Mouse (Mus musculus) gastrocnemius, postnatal 4 days (tissue): Measurements from ENCODE around the gene Ppp1r15b. TPM values are rescaled to one million over a fixed set of nuclear protein-coding genes. Genes with fewer than 3 reads are reported as not detected.

Experiments
- DNase-seq, 2 experiments: peaks; one replicate each; pipeline ENCODE4 v3.0.0; 2021 to 2022; ENCODE audit warnings: low spot score in 2 of 2, mixed read lengths in 2 of 2
- long read RNA-seq, 2 experiments: library from polyadenylated mRNA; stranded (forward); transcript quantifications; one replicate each; pipeline ENCODE4 v2.0.0; 2021
- total RNA-seq, 2 experiments: library from RNA; stranded (reverse); gene quantifications; 2 replicates each; pipeline ENCODE4 v1.2.3; 2021

Ppp1r15b gene
- 10 to 100 TPM; 46.0 to 49.1 TPM for total RNA-seq
- long read RNA-seq, experiment 1, full-length matches to known transcripts, result 35 of 43 reads
- long read RNA-seq, experiment 1, partial matches to known transcripts, result 0 of 43 reads
- long read RNA-seq, experiment 1, other reads (novel, unspliced or antisense), result 8 of 43 reads
- long read RNA-seq, experiment 2, full-length matches to known transcripts, result 38 of 42 reads
- long read RNA-seq, experiment 2, partial matches to known transcripts, result 0 of 42 reads
- long read RNA-seq, experiment 2, other reads (novel, unspliced or antisense), result 4 of 42 reads

DNA sequence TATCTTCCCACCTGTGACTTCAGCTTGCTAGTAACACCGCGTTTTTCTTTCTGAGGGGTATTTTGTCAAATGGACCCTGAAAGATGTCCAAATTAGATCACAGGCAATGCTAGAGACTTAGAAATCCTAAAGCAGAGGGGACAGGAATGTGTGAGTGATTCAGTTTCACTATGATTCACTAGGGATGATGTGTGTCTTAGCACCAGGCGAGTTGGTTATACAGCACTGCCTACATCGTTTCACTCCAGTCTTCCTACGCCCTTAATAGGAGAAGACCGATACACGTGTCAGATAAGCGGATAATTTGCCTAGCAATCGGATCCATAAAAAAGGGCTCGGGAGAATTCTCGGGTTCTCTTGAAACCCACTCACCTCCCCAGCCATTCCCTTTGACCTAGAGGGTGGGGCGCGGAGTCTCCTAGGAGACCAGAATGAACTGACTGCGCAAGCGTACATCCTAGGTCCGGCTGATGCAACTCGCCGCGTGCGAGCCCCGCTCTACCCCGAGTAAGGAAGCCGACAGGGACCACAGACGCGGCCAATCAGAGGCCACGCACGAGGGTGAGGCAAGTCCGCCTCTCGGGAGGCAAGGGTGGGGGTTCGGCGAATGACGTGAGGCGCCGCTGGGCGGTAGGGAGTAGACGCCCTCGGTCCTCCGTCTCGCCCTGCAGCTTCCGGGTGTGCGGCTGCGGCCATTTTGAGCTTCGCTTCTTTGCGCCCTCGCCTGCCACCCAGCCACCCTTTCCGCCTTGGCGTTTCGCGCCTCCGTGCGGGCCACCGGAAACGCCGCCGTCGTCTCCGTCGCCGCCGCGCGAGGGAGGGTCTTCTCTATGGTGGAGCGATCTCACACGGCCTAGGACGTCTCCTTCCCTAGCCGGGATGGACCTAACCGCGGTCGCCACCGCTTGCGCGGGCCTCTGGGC, at the start of gene Ppp1r15b:
Ppp1r15b (plus strand) TSS at position 506 of the 923 bp plus-strand sequence.
- DNase-seq, result peak; percentile 93 to 98

DNA sequence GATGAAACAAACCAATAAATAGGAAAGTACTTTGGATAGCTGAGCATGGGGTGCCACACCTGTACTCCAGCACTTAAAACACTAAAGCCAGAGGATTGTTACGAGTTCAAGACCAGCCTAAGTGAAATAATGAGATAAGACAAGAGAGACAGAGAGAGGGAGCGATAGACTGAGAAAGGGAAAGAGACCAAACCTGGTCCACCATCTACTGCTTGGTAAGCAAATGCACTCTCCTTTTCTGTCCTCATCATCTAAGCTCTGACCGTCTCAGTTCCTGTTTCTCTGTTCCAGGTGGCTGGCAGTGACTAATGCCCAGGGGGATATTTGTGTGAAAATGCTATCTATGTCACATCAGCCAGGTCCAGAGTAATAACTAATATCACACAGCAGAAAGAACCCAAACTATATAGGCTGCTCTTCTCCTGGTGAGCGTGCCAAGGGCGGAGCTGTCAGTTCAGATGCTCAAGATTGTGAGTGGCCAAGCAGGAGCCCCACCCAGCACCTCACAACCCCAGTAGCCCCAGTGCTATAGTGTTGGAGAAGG, 47.9 kb upstream of the Ppp1r15b start:
- no peak for DNase-seq

DNA sequence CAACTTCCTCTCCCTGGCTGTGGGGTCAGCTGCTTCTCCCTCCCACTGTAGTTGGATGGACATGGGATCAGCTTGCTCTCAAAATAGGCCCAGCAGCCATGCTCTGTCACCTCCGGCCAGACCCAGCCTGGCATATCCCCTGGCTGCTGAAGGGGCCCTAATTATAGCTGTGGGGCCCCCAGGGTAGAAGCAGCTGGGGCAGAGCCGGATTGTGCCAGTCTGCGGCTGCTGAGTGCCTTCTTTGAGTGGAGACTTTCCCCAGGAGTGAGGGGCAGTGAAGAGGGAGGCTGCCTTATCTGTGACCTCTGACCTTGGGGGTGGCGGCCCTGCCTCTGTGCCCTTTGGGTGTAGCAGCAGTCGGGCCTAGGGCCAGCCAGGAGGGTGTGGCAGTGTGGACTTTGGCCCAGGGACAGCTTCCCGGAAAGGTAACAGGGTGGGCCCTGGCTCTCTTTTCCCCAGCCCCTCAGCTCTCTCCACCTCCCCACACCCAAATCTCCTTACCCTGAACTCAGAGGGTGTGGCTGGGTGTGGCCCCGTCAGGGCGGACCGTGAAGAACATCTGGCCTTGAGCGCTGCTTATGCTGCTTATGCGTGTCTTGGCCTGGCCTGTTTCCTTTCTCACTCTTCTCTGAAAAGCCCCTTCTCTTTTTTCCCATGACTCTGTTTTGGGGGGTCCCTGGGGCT, 46.9 kb upstream of the Ppp1r15b start:
- no peak for DNase-seq

DNA sequence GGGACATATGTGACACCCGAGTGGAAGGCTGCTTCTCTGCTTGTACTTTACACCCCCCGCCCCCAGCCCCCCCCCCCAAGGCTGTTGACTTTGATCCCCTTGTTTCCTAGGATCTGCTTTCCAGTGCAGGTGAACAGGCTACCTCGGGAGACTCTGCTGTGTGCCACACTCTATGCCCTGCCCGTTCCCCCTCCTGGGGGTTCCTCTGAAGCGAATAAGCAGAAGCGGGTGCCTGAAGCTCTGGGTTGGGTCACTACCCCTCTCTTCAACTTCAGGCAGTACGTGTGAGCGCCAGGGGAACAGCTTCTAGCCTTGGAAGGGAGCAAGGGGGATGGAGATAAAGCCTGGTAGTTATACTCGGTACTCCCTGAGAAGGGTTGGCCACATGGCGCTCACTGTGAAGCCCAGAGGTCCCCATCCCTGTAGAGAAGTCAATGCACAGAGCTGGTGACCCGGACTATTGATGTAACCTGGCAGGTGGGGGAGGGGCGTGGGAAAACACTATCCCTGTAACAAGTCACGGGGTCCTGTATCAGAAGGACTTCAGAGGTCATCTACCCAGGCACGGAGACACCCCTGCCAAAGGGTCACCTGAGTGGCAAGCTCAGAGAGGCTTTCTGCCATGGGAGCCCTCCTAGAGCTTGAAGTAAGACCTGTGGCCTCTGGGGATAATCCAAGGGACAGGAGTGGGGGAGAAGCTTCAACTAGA, 46.1 kb upstream of the Ppp1r15b start:
- no peak for DNase-seq

DNA sequence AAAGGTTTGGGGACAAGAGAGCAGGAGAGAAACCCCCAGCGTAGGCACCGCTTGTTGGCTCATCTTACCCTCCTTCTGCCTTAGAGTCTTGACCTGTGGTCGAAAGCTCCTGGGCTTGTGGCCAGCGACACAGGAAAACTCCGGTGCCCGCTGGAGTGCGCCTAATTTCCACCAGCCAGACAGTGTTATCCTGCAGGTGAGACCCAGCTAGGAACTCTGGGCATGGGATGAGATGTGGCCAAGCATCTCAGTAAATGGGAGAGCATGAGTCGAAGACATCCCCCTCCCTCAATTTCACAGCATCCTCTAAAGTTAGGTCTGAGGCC, 45.6 kb upstream of the Ppp1r15b start:
- no peak for DNase-seq

DNA sequence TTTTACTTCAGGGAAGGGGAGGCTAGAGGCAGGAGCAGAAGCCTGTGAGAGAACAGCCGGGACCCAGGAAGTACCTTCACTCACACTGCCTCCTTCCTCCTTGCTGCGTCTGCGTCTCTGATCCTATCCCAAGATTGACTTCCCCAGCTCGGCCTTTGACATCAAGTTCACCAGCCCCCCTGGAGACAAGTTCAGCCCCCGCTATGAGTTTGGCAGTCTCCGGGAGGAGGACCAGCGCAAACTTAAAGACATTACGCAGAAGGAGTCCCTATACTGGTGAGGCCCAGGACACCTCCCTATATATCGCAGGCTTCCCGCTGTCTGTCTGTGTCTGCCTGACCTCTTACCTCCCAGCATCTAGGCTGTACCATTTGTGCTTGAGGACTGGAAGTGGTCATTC, 44.1 kb upstream of the Ppp1r15b start:
- no peak for DNase-seq

DNA sequence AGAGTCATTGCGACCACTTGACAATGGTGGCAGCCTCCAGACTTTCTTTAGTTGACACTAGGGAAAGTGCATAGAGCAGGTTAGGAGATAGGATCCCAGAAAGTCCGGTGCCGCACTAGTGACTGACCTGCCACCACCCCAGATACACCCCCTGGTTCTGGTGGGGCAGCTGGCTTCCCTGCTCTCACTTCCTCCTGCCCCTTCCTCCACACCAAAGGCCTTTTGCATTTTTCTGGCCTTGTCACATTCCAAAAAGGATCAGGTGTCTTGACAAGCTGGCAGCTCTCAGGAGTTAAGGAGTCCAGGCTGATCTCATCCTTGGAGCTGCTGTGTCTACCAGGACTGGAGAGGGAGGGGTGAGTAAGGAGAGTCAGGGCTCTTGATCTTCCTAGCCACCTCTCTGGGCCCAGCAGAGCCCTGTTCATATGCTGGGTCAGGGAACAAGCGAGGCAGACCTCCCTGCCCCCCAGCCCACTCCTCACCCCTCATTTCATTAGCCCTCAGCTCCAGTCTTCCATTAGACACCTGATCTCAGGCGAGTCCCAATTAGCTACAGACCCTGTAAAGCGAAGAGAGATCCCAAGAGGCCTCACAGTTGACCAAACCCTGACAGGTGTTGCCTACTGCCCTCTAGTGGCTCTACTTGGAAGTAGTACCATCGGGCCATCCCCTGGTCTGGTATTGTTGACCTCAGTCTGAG, 43.6 kb upstream of the Ppp1r15b start:
- peak in 1 of 2 experiments; percentile 61 for DNase-seq

DNA sequence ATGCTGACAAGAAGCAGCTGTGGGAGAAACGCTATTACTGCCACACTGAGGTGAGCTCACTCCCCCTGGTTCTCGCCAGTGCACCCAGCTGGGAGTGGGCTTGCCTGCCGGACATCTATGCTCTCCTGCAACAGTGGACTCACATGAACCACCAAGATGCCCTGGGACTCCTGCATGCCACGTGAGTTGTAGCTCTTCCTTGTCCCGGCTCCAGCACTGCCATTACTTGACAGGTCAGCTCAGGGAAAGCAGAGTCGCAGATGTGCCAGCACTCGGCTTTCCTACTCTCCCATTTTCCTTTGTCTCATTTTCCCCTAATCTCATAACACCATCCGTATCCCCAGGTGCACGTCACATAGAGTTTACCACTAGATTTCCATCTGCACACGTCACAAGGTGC, 42.7 kb upstream of the Ppp1r15b start:
- no peak for DNase-seq

DNA sequence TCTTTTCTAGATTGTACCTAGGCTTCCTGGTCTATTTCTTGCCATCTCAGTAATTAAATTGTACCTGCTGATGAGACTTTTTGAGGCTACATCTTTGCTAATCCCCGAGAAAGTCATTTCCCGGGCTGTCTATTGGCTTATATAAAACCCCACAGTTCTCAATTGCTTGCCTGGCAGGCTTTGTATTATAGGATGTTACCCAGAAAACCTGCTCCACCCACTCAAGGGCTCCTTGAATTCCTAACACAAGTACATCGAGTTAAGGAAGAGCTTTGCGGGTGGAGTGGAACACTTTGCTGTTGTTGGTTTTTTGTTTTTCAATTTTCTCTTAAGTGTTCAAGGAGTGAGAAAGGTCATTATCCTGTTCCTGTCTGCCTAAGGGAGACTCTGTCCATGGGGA, 41.5 kb upstream of the Ppp1r15b start:
- no peak for DNase-seq

DNA sequence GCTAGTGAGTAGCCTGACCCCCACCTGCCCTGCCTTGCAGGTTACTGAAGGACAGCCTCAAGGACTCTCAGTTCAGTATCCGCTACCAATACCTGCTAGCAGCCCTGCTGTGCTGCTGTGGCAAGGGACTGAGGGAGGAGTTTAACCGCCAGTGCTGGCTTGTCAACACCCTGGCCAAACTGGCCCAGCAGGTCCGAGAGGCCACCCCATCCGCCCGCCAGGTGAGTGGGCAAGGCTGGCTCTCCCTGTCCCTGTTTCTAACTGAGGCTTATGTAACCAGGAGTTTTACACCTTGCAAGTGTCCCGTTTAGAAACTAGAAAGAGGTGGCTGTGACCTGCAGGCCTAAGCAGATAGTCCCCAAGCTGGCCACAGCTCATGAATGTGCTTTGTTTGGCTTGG, 40.3 kb upstream of the Ppp1r15b start:
- no peak for DNase-seq

DNA sequence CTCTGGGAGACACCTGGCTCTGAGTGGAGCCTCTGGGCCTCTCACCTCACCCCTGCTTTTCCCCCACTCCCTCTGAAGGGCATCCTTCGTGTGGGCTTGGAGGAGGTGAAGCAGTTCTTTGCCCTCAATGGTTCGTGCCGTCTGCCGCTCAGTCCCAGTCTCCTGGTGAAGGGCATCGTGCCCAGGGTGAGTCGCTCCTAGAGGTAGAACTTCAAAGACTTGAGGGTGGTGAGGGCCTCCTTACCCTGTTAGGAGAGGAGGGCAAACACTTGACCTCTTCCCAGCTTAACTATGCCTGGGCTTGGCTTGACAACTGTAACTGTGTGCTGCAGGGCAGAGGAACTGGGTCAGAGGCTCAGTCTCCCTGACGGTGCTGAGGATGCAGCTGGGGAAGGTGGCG, 39.5 kb upstream of the Ppp1r15b start:
- DNase-seq, result no peak

DNA sequence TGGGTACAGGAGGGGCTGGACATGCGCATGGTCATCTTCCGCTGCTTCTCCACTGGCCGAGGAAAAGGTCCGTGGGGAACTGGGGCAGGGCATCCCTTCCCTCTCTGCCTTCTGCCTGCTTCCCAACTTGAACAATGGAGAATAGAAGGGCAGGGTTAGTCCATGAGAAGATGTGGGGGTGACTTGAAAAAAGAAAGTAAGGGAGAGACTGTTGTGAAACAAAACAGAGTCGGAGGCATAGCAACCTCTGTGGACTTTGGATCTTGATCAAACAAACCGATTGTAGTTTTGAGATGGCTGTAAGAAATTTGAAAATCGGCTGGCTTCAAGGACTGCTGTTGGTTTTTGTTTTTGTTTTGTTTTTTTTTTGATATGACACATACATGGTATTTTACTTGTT, 37.2 kb upstream of the Ppp1r15b start:
- DNase-seq, result no peak

DNA sequence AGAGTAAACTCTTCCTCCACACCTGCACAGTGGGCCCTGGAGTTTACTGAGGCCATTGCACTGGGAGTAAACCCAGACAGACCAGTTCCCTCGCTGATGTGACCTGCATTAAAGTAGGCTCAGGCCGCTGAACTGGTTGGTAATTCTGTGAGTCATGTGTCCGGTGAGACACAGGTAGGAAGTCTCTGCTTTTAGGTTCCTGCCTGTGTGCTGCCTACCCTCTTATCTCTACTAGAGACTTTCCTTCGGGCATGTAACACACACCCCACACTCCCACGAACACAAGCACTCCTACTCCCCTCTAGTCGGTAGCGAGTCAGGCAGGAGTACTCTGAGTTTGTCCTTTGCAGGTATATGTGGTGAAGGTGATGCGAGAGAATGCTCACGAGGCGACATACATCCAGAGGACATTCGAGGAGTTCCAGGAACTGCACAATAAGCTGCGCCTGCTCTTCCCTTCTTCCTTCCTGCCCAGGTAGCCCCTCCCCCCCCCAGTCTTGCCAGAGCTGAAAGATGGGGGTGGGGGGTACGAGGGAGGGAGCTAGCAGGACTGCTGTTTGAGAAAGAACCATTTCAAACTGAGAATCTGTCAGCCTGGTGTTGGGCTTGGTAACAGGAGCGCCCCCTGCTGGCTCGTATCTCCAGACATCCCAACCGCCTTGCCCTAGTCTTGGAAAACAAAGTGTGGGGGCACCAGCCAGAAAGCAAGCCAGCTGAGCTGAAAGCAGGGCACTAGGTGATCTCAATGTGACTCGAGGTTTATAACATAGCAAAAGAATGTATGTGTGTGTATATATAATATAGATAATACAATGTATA, 29.8 kb upstream of the Ppp1r15b start:
- DNase-seq, result peak; percentile 45 to 70

DNA sequence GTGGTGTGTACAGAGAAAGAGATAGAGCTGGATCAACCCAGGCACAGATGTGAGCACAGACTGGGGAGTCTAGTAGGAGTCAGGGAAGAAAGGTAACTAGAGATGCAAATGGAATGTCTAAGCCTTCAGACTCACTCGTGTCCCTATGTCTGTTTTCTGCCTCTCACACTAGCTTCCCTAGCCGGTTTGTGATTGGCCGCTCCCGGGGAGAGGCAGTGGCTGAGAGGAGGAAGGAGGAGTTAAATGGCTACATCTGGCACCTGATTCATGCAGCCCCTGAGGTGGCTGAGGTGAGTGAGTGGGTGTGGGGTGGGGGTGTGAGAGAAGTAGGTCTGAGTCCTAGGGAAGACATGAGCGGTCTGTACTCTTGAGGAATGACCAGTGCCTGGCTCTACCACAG, 28.8 kb upstream of the Ppp1r15b start:
- no peak for DNase-seq

DNA sequence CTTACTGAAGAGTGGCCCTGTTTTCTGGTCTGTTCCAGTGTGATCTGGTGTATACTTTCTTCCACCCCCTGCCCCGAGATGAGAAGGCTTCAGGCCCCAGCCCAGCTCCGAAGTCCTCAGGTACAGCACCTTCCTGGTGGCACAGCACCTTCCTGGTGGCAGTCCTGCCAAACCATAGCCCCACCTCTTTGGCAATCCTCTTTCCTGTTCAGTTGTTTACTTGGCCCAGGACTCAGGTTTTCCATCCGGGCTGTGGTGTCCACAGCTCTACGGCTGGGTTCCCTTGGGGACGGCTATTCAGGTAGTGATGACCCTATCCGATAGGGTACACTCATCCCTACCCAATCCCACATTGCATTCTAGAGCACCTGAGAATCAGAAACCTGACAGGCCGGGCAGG, 27.6 kb upstream of the Ppp1r15b start:
- DNase-seq, result no peak

DNA sequence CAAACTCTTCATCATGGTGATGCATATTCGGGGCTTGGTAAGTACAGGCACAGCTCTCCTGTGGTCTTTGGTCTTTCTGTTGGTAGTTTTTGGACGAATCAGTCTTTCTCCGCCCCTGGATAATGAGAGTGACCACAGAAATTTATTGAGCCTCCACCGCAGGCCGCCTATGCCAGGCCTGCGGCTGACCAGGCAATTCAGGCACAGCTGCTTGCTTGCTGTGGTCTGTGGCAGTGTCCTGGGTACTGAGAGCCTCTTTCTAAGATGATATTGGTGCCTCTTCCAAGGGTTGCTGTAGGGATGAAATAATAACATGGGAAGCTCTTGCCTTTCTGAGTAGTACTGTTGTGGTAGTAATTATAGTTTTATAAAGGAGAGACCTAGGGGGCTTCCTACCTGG, 27.1 kb upstream of the Ppp1r15b start:
- DNase-seq, result no peak

DNA sequence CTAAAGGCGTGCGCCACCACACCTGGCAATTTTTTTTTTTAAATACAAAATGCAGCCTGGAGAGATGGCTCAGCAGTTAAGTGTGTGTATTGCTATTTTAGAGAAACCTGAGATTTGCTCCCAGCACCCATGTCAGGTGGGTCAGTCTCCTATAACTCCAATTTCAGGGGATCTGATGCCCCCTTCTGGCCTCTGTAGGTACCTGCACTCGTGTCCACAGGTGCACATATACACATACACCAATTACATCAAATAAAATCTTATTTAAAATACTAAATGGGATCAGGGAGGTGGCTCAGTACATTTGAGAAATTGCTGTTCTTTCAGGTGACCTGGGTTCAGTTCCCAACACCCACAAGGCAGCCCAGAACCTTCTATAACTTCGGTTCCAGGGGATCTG, 14.8 kb upstream of the Ppp1r15b start:
- DNase-seq, result no peak

DNA sequence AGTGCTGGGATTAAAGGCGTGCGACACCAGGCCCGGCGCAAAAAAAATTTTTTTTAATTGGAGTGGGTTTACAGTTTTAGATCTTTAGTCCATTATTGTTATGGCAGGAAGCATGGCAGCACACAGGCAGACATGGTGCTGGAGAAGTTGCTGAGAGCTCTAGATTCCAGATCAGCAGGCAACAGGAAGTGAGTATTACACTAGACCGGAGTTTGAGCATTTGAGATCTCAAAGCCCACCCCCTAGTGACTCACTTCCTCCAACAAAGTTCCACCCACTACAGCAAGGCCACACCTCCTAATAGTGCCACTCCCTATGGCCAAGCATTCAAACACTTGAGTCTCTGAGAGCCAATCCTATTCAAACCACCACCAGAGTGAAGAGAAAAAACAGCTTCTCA, 12.8 kb upstream of the Ppp1r15b start:
- DNase-seq, result no peak

DNA sequence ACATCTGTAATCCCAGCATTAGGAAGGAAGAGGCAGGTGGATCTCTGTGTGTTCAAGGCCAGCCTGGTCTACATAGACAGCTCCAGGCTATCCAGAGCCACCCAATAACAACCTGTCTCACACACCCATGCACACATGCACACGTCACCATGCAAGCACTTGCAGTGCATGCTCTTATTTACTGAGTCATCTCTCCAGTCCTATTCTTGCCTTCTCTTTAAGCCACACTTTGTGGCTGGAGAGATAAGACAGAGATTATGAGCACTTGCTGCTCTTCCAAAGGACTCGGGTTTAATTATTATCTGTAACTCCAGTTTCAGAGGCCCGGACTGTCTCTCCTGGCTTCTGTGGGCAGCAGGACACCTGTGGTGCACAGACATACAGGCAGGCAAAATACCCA, 12.1 kb upstream of the Ppp1r15b start:
- no peak for DNase-seq
